Mouse (Mus musculus): Measurements from ENCODE around the gene Ovol2.

GRCm38 (mm10) chr2:144324218-144324617 is 7.7 kb downstream of the Ovol2 start:
- TF ChIP-seq FOSL1 (IDR thresholded peaks at IDR 0.05; ENCODE audit: insufficient read depth, low read length, poor library complexity, severe bottlenecking) (no peak), CTCF (IDR thresholded peaks at IDR 0.05; ENCODE audit: control insufficient read depth, insufficient read depth, insufficient read length) (no peak), MYOD1 (IDR thresholded peaks at IDR 0.05; ENCODE audit: control insufficient read depth, insufficient read length, low read depth) (no peak)
